Mouse (Mus musculus) kidney, adult 2 months (tissue): ENCODE data around the gene Samhd1.

Source experiments
- CTCF ChIP-seq: fragments of 200-500 bp; conservative IDR thresholded peaks from 2 replicates; pipeline ENCODE4 v1.5.1; 2011; ENCODE audit warnings: low read depth, mild to moderate bottlenecking, control low read depth, low read length, moderate library complexity, mixed read lengths; ENCODE audit not compliant: insufficient read depth, insufficient read length
- POLR2A ChIP-seq: fragments of 200-500 bp; IDR thresholded peaks from one replicate; pipeline ENCODE4 v1.6.1; 2011; ENCODE audit warnings: low read depth, low read length, control low read depth

DNA sequence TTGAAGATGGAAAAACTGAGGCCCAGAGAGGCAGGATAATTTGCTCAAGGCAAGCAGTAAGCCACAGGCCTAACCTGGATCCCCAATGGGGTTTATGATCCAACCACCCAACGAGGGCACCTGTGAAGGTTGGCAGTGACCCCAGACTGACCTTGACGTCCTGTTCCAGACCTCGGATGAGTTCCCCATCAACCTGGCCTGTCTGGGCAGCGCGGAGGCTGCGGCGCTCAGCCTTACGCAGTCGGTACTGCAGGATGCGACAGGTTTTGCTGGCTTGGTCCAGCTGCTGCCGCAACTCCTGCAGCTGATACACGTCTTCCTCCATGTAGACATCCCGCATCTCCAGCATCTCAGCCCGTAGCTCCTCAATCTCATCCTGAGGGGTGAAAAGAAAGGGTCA is 75.0 kb downstream of the Samhd1 start:
- no peak for TF ChIP-seq POLR2A
- no peak for TF ChIP-seq CTCF
